Mouse (Mus musculus): Measurements from ENCODE around the gene Slc25a54. TPM values are rescaled to one million over a fixed set of nuclear protein-coding genes. Genes with fewer than 3 reads are reported as not detected.

Slc25a54 gene
- total RNA-seq (2021): not detected
- long read RNA-seq, experiment 1: 0 reads
- long read RNA-seq, experiment 2: 0 reads

DNA sequence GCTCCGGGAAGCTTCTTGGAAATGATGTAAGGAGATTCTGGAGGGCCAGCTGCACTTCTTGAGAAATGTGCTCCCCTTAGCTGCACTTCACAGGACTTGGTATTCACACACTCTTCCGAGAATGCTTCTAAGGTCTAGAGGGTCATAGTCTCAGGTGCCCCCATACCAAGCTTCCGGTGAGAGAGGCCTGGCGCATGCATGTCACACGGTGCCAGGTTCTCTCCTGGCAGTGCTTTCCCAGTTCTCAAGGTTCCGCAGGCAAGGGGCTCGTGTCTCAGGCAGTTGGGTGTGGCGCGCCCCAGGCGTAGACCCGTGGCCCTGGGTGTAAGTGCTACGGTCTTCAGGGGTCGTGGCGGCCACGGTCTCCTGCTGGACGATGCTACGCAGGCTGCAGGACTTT, at the start of gene Slc25a54:
TSS of gene Slc25a54 (plus strand) at position 301 of the 400 bp plus-strand sequence.
- DNase-seq (ENCODE audit: low spot score in 2 of 2): no peak

DNA sequence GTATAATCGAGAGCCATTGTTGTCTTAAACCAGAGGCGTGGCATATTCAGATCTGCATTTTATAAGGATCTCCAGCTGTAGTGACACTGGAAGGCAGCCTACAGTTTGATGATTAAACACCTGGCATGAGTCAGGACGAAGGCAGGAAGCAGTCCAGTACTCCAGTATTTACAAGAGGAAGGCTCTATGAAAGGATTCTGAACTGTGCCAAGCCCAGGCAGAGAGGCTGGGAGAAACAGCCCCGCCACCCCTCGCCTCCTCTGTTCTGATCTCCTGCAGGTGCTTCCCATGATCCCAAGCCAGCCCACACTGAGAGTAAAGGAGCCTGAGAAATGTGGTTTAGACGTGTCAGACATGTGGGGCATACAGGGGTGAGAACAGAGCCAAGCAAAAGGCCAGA, 49.5 kb upstream of the Slc25a54 start:
- DNase-seq (ENCODE audit: low spot score in 2 of 2): peak in 1 of 2 experiments; percentile 27

- DNase-seq (ENCODE audit: low spot score in 2 of 2): no peak
Observed at GRCm38 (mm10) chr3:109031626-109032025, 48.6 kb upstream of the Slc25a54 start.

DNA sequence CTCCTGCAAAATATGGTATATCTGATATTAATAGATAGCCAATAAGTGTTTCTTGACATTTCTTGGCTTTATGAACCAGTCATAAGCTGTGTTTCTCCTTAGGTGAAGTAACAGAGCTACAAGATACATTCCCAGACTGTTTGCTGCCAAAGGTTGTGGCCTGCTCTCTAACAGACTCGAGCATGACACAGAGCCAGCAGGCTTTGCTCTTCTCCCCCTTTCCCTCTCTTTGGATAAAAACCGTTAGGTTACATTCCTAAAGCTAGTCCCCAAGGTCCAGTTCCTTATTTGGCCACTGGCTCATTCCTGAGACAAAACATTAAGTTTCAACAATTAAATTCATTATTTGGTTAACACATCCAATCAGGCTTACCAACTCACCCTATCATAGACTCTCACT, 48.0 kb upstream of the Slc25a54 start:
- DNase-seq (ENCODE audit: low spot score in 2 of 2): no peak

GRCm38 (mm10) chr3:109034411-109034810, 45.9 kb upstream of the Slc25a54 start:
- DNase-seq (ENCODE audit: low spot score in 2 of 2): no peak

- no peak for DNase-seq (ENCODE audit: low spot score in 2 of 2)
Observed at GRCm38 (mm10) chr3:109040908-109041307, 39.4 kb upstream of the Slc25a54 start.

- no peak for DNase-seq (ENCODE audit: low spot score in 2 of 2)
Observed at GRCm38 (mm10) chr3:109043395-109043794, 36.9 kb upstream of the Slc25a54 start.

DNA sequence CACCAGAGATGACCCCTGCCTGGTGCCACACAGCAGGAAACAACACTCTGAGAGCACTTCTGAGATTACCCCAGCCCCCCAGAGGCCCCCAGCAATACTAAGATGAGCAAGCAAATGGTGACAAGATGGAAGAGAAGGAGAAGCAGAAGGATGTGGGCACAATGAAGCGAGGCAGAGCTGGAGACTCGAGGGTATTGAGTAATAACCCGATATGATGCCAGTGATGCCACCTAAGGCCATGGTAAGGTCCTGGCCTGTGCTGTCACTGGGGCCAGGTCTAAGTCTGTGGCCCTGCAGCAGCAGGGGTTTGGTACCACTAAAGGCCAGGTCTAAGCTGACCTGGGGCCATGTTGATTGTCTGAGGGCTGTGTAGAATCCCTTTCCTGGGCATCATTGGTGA, 33.8 kb upstream of the Slc25a54 start:
- no peak for DNase-seq (ENCODE audit: low spot score in 2 of 2)

DNA sequence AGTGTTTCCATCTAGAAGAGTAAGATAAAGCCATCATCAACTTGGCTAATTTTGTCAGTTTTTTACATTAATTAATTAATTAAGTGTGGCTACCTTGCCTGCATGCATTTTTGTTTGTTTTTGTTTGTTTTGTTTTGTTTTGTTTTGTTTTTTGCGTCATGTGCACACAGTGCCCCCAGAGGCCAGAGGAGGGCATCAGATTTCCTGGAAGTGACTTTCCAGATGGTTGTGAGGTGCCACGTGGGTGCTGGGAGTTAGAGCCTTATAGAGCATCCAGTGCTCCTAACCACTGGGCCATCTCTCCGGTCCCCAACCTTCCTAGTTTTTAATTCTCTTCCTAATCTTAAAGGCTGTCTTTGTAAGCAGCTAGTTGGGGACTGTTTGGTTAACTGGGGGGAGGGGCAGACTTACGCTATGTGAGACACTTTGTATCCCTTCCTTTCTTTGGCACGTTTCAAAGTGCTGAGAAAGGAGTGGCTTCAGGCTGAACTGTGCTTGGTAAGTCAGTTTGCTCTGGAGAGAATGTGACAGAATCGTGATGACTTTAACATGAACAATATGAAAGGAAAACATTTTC, 32.5 kb upstream of the Slc25a54 start:
- no peak for DNase-seq (ENCODE audit: low spot score in 2 of 2)

- DNase-seq (ENCODE audit: low spot score in 2 of 2): no peak
Observed at GRCm38 (mm10) chr3:109051056-109051945, 29.0 kb upstream of the Slc25a54 start.

DNA sequence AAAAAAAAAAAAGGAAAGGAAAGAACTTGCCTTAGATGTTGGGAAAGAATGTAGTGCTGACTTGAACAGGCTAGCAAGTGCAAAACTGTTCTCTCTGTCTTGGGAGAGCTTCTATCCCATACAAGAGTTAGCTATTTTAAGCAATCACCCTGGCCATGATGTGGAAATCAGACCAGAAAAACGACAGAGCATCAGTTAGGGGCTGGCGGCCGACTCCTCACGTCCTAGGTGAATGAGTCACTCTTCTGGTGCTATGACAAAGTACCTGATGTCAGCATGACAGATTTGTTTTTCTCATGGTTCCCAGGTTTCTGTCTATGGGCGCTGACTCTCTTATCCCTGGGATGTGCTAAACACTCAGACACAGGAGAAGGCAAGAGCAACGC, 28.3 kb upstream of the Slc25a54 start:
- DNase-seq (ENCODE audit: low spot score in 2 of 2): no peak

GRCm38 (mm10) chr3:109059903-109060302, 20.4 kb upstream of the Slc25a54 start:
- no peak for DNase-seq (ENCODE audit: low spot score in 2 of 2)

- no peak for DNase-seq (ENCODE audit: low spot score in 2 of 2)
Observed at GRCm38 (mm10) chr3:109062391-109062790, 17.9 kb upstream of the Slc25a54 start.

GRCm38 (mm10) chr3:109062989-109063388, 17.3 kb upstream of the Slc25a54 start:
- no peak for DNase-seq (ENCODE audit: low spot score in 2 of 2)

GRCm38 (mm10) chr3:109084418-109084817, 4.1 kb downstream of the Slc25a54 start:
- DNase-seq (ENCODE audit: low spot score in 2 of 2): no peak

GRCm38 (mm10) chr3:109088460-109088859, 8.2 kb downstream of the Slc25a54 start:
- no peak for DNase-seq (ENCODE audit: low spot score in 2 of 2)

DNA sequence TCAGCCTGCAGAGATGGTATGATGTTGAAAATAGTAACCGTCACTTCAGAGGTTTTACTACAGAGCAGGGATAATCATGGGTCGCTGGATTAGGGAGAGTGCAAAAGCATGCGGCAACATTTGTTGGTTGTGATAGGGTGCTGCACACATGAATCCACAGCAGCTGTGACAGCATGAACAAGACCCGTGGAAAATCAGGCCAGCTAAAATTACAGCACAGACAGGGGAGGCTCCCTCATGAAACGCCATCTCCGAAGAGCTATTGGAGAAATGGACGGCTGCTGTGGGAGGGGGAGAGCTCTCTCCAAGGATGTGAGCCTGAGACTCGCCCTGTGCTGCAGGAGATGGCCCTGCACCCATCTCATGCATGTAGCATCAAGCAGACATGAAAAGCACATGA, 24.4 kb downstream of the Slc25a54 start:
- DNase-seq (ENCODE audit: low spot score in 2 of 2): no peak

DNA sequence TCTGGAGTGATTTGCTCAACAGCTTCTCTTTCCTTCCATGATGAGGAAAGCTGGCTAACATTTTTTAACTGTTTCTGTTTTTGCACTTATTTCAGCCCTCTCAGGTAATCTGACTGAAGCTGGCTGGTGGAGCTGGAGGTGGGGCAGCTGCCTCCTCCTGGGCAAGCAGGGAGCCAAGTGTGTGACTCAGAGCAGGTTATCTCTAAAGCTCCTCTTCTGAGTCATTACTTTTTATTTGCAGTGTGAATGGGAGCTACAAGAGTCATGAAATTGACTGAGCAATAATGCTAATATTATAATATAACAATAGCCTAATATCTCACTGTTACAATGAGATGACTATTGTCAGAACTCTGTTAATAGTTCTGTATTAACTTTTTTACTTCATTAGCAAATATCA, 36.9 kb downstream of the Slc25a54 start:
- DNase-seq (ENCODE audit: low spot score in 2 of 2): no peak

DNA sequence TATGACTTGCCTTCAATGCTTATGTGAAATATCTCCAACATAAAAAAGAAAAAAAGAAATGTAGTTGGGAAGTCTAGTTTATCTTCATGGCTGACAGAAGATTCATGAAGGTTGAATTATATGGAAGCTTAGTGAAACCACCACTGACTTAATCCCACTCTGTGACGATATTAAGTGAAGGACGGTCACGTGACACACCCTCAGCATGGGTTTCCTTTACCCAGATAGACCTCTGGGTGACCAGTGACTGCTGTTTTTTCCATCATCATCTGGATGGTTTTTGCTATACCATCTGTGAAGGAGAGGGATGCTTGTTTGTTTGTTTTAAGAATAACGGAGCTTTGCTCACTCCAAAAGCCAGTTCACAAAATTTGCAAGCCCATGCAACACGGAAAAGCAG, 39.3 kb downstream of the Slc25a54 start:
- DNase-seq (ENCODE audit: low spot score in 2 of 2): no peak

DNA sequence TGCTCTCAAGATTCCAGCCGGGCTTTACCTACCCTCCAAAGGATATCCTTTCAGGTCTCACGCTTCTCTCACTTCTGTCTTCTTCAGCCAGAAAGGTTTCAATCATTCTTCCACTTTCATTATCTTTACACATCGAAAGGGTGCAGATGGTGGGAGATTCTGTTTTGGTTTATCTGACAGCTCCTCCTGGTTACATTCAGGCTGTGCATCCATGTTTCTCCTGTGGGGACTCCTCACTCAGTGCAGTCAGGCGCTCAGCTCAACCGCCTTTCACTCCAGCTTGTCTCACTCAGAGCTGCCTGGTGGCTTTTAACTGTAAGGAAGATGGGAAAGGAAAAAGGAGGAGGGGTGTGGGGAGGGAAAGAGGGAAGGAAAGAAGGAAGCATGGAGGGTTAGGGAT, 39.7 kb downstream of the Slc25a54 start:
- no peak for DNase-seq (ENCODE audit: low spot score in 2 of 2)

DNA sequence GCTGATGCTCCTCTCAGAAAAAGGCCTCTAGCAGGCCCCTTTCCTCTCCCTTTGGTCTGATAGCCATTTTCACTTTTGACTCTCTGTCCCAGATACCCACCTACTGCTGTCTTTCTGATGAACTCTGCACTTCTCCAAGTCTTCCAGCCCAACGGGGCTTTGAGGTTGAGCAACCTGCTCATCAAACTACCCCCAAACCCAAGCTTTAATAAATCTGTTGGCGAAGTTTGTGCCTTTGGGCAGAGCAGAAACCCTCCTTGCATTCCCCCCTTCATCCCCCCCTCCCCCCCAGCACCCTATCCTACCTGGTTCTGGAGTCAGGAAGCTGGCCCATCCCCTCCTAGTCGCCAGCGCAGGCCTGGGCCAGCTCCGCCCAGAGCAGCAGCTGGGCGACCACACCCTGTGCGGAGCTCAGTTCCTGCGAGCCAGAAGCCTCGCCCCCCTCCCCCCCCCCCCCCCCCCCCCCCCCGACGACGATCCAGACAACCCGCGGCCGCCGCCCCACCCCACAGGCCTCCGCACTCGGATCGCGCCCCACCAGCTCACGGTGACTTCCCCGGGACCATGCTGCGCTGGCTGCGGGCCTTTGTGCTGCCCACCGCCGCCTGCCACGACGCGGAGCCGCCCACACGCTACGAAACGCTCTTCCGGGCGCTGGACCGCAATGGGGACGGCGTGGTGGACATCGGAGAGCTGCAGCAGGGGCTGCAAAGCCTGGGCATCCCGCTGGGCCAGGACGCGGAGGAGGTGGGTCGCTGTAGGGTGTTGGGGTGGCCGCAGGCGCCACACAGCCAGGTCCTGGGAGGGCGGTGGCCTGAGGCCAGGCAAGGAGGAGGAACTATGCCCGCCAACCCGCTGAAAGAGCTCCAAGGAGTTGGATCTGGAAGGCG, 42.6 kb downstream of the Slc25a54 start, which contains the start of gene Slc25a24:
TSS of gene Slc25a24 (plus strand) at position 509 of the 890 bp plus-strand sequence.
- peak; percentile 43 to 75 for DNase-seq (ENCODE audit: low spot score in 2 of 2)

Data from gastrocnemius, postnatal 4 days (tissue).